Mouse (Mus musculus): ENCODE results near the gene Ppp1r37.
A peak's percentile ranks its signal among the peaks of the same experiment; 100 is the strongest.
"Not testable (repeated sequence)": the region's sequence is repeated elsewhere in the genome, so short reads cannot be mapped to it uniquely, and the experiment has no call there.

The Ppp1r37 gene

GRCm38 (mm10) chr7:19562643-19563410 is at the start of gene Ppp1r37:
TSS of gene Ppp1r37 (minus strand) at chr7:19563076.
- DNase-seq (ENCODE audit: low read depth, low spot score): peak; percentile 26

DNA sequence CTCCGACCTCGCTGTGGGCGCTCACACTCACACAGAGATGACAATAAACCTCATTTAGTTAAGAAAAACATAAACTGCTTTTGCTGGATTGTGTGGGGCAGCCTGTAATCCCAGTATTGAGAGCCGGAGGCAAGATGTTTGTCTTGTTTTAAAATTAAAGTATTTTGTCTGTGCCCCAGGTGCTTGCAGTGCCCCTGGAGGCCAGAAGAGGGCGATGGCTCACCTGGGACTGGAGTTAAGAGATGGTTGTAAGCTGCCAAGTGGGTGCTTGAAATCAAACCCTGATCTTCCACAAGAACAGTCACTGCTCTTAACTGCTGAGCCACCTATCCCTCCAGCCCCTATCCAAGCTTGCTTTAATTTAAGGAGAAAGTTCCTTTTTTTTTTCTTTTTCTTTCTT is 48.1 kb upstream of the Ppp1r37 start:
- no peak for DNase-seq (ENCODE audit: low read depth, low spot score)

- DNase-seq (ENCODE audit: low read depth, low spot score): no peak
Measured at GRCm38 (mm10) chr7:19609641-19610332, 46.9 kb upstream of the Ppp1r37 start.

DNA sequence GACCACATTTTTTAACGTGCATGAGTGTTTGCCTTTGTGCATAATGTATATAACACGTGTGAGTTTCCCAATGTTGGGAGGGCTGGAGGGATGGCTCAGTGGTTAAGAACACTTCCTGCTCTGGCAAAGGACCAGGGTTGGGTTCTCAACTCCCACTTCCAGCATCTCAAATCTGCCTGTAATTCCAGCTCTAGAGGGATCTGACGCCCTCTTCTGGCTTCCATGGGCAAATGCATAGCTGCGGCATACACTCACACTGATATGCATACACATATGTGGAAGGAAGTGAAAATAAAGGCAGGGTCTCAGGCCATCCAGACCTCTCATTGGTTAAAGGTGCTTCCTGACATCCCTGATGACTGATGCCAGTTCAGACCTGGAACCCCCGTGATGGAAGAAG is 44.4 kb upstream of the Ppp1r37 start:
- DNase-seq (ENCODE audit: low read depth, low spot score): no peak

DNA sequence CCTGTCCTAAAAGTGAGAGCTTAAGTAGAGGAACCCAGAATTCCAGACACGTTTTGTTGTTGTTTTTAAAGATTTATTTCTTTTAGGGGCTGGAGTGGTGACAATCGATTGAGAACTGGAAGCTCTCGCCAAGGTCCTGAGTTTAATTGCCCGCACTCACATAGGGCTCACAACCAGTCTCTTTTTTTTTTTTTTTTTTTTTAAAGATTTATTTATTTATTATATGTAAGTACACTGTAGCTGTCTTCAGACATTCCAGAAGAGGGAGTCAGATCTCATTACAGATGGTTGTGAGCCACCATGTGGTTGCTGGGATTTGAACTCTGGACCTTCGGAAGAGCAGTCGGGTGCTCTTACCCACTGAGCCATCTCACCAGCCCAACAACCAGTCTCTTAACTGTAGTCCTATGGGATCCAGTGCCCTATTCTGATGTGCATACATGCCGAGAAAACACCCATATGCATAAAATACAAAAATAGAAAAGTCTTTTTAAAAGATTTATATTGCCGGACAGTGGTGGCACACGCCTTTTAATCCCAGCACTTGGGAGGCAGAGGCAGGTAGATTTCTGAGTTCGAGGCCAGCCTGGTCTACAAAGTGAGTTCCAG is 41.8 kb upstream of the Ppp1r37 start:
- not testable (repeated sequence) for DNase-seq (ENCODE audit: low read depth, low spot score)

GRCm38 (mm10) chr7:19603849-19604605 is 41.2 kb upstream of the Ppp1r37 start, which contains the start of gene Clasrp:
TSS of gene Clasrp (minus strand) at chr7:19604486.
- peak; percentile 85 for DNase-seq (ENCODE audit: low read depth, low spot score)

GRCm38 (mm10) chr7:19603055-19603454 is 40.2 kb upstream of the Ppp1r37 start:
- no peak for DNase-seq (ENCODE audit: low read depth, low spot score)

DNA sequence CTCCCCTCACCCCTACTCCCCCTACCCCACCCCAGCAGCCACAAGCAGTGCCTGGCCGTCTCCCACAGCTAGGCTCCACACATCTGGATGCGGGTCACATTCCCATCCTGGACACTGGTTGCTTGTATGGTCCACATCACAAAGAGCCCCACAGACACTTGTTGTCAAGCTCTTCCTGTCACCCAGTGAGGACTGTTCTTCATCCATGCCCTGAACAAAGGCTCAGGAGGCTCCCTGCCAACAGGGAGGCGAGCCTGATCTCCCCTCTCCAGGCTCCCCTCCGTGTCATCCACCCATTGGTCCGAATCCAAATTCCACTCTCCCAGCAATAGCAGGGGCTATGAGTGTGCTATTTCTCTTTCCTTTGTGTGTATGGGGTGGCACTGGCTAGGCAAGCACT is 37.7 kb upstream of the Ppp1r37 start:
- DNase-seq (ENCODE audit: low read depth, low spot score): no peak

DNA sequence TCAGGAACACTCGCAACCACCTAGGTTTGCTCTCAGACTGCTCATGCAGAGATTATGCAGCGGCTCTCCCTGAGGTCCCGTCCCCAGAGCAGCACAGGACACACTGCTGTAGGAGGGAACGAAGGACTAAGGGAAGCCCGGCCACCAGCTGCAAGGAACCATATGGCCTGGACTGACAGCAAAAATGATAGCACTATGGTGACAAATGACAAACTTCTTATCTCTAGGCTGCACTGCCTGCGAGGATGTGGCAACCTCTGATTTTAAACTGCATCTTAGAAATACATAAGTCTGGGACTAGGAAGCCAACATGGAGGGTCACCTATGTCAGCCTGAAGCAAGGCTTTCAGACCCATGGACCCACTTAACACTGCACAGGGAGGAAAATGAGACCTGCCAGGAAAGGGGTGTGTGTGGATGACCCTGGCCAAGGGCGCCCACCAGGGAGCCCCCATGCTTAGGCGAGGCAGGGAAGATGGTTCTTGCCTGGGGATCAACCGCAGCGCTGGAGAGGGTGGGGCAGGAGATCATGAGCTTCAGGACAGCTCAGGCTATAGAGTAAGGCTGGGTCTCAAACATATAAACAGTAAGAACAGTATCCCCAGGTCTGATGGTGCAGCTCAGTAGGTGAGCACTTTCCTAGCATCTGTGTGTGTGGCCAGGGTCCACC is 30.3 kb upstream of the Ppp1r37 start:
- no peak for DNase-seq (ENCODE audit: low read depth, low spot score)

DNA sequence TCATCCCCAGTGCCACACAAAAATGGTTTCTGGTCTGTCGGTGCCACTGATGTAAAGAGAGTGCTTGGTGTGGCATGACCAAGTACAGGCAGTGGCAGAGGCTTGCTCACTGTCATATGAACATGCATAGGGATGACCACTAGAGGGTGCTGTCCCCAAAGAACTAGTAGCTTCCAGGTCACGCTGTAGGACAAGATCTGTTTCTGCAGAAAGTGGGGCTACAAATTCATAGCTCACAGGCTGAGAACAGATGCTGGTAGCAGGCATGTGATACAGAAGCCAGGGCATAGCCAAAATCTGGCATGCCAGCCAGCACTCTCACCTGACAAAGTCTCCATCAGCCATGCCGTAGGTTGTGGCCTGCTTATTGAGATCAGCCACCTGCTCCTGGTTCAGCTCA is 27.0 kb upstream of the Ppp1r37 start:
- peak; percentile 62 for DNase-seq (ENCODE audit: low read depth, low spot score)

- DNase-seq (ENCODE audit: low read depth, low spot score): no peak
Measured at GRCm38 (mm10) chr7:19589207-19589606, 26.3 kb upstream of the Ppp1r37 start.

DNA sequence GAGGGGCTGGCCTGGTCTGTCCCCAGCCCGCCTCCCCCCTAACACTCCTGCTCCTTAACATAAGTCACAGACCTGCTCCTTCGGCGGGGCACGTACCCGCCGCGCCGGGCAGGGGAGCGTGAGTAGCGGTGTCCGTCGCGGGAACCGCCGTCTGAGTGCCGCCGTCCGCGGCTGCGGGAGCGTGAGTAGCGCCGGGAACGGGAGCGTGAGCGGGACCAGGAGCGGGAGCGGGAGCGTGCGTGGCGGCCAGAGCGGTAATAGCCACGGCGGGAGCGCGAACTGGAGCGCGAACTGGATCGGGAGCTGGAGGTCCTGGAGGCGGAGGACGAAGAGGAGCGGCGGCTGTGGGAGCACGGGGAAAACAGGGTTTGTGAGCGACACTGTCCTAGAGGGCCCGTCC is 23.4 kb upstream of the Ppp1r37 start:
- DNase-seq (ENCODE audit: low read depth, low spot score): no peak

DNA sequence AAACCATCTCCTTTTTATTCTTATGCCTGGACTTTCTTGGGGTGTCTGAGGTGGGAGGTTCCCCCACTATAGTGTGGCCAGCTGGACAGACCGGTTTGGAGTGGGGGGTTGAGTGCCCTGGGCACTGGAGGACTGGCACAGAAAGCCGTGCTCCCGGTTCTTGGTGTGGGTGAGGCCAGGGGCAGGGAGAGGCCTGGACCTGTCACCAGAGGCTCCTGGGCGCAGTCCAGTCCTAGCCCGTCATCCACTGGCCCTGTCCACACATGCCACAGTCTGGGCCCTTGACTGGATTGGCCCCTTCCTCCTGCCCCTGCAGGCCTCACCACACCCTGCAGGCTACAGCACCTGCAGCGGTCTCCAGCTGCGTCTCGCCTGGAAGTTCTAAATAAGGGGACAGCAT is 17.8 kb upstream of the Ppp1r37 start:
- DNase-seq (ENCODE audit: low read depth, low spot score): no peak

DNA sequence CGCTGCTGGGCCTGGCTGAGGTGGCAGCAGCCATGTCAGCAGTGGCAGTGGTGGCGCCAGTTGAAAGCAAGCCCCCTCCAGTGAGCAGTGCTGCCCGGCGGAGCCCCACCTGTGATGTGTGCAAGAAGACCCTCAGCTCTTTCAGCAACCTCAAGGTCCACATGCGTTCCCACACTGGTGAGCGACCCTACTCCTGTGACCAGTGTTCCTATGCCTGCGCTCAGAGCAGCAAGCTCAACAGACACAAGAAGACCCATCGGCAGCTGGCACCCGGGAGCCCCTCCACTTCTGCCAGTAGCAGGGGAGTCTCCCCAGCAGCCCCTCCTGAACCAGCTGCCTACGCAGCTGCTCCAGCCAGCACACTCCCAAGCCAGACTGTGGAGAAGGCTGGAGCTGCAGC is 16.9 kb upstream of the Ppp1r37 start:
- no peak for DNase-seq (ENCODE audit: low read depth, low spot score)

GRCm38 (mm10) chr7:19578436-19578835 is 15.6 kb upstream of the Ppp1r37 start:
- no peak for DNase-seq (ENCODE audit: low read depth, low spot score)

GRCm38 (mm10) chr7:19577877-19578414 is 15.1 kb upstream of the Ppp1r37 start:
- DNase-seq (ENCODE audit: low read depth, low spot score): no peak

DNA sequence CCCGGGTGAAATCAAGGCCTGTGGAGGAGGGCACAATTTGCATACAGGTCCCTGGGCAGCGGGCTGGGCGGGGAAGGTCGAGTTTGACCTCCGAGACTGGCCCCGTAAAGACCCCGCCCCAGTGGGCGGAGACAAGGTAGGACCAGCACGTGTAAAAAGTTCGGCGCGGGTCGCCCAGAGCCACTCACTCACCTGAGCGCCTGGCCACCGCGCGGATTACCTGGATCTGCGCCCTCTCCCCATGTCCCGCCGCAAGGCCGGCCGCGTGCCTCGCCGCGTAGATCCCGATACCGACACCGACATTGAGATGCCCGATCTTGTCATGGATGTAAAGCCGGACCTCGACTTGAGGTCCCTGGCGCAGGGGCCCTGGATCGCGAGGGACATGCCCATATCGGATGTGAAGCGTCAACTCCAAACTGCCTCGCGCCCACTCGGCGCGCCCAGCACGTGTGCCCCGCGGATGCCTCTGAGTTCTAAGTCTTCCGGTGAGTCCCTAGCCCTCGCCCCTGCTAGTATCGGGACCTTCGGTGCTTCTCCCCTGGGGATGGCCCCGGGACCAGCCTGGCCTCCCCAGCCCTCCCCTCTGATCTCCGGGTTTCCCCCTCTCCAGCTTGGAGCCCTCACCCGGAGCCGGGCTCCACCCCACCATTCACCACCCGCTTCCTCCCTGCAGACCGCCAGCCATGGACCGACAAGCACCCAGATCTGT is 14.4 kb upstream of the Ppp1r37 start, which contains the start of the genes Zfp296 and Gemin7:
Gene Zfp296, plus strand, starts transcription at position 147 of the 712 bp plus-strand sequence.
Gene Gemin7, minus strand, starts transcription at position 455 of the 712 bp plus-strand sequence.
- DNase-seq (ENCODE audit: low read depth, low spot score): no peak

- no peak for DNase-seq (ENCODE audit: low read depth, low spot score)
Measured at GRCm38 (mm10) chr7:19575559-19575958, 12.7 kb upstream of the Ppp1r37 start.

- DNase-seq (ENCODE audit: low read depth, low spot score): no peak
Measured at GRCm38 (mm10) chr7:19573776-19574140, 10.9 kb upstream of the Ppp1r37 start.
